Mouse (Mus musculus): ENCODE measurements around the gene Gchfr. TPM values are rescaled to one million over a fixed set of nuclear protein-coding genes. Genes with fewer than 3 reads are reported as not detected.

Gene Gchfr
- polyA plus RNA-seq (2012; rRNA removed) = 15.7 and 18.9 TPM in 2 replicates

GRCm38 (mm10) chr2:119166901-119167865, at the start of gene Gchfr:
Gene Gchfr, plus strand, starts transcription at chr2:119167773.

GRCm38 (mm10) chr2:119156681-119157572, 10.6 kb upstream of the Gchfr start, which contains the start of gene Rmdn3:
Gene Rmdn3, minus strand, starts transcription at chr2:119157034.

GRCm38 (mm10) chr2:119173991-119174651, 6.5 kb downstream of the Gchfr start, which contains the start of gene Gm14137:
Gene Gm14137, plus strand, starts transcription at chr2:119174509.

GRCm38 (mm10) chr2:119208344-119209175, 41.0 kb downstream of the Gchfr start, which contains the start of the genes Zfyve19 and Dnajc17:
Gene Zfyve19, plus strand, starts transcription at chr2:119208617.
Gene Dnajc17, minus strand, starts transcription at chr2:119208795.

Other genes starting within 250 kb of the Gchfr start
- 7.2 and 7.6 TPM in 2 replicates for gene Chst14, start 241.3 kb upstream of the Gchfr start, polyA plus RNA-seq (2012; rRNA removed)
- gene Ccdc32, start 138.4 kb upstream of the Gchfr start, polyA plus RNA-seq (2012; rRNA removed) = 12.2 and 16.1 TPM in 2 replicates
- 3.6 and 3.7 TPM in 2 replicates for gene Rpusd2, start 133.0 kb upstream of the Gchfr start, polyA plus RNA-seq (2012; rRNA removed)
- 0.27 and 0.31 TPM in 2 replicates for gene Knl1, start 120.7 kb upstream of the Gchfr start, polyA plus RNA-seq (2012; rRNA removed)
- gene Rad51, start 55.0 kb upstream of the Gchfr start, polyA plus RNA-seq (2012; rRNA removed) = 4.4 and 5.0 TPM in 2 replicates
- gene Rmdn3, start 10.7 kb upstream of the Gchfr start, polyA plus RNA-seq (2012; rRNA removed) = 26.5 and 34.7 TPM in 2 replicates
- gene Gm14137, start 6.7 kb downstream of the Gchfr start, polyA plus RNA-seq (2012; rRNA removed) = 0.47 and 0.71 TPM in 2 replicates
- 42.7 and 54.3 TPM in 2 replicates for gene Zfyve19, start 40.8 kb downstream of the Gchfr start, polyA plus RNA-seq (2012; rRNA removed)
- 2.9 and 3.2 TPM in 2 replicates for gene Dnajc17, start 41.0 kb downstream of the Gchfr start, polyA plus RNA-seq (2012; rRNA removed)
- gene Ppp1r14d, start 62.1 kb downstream of the Gchfr start, polyA plus RNA-seq (2012; rRNA removed) = 144 and 175 TPM in 2 replicates
- gene Spint1, start 69.6 kb downstream of the Gchfr start, polyA plus RNA-seq (2012; rRNA removed) = 184 and 201 TPM in 2 replicates
- 1.8 and 3.2 TPM in 2 replicates for gene Rhov, start 103.5 kb downstream of the Gchfr start, polyA plus RNA-seq (2012; rRNA removed)
- 22.5 and 26.7 TPM in 2 replicates for gene Vps18, start 121.0 kb downstream of the Gchfr start, polyA plus RNA-seq (2012; rRNA removed)
- gene Dll4, start 158.0 kb downstream of the Gchfr start, polyA plus RNA-seq (2012; rRNA removed) = 19.7 and 19.8 TPM in 2 replicates
- gene Chac1, start 183.5 kb downstream of the Gchfr start, polyA plus RNA-seq (2012; rRNA removed) = 3.1 and 4.5 TPM in 2 replicates

Data from colon, adult 2 months (tissue).